Mouse (Mus musculus): ENCODE data around the gene Mrtfb. TPM values are rescaled to one million over a fixed set of nuclear protein-coding genes. Genes with fewer than 3 reads are reported as not detected.

The Mrtfb gene
- polyA plus RNA-seq, 1 experiment: 1.8 TPM

GRCm38 (mm10) chr16:13372899-13373533 is 116.7 kb downstream of the Mrtfb start:
- WGBS: 19% methylated on average over 8 of the region's 8 CpGs
- TF ChIP-seq CTCF (IDR thresholded peaks at IDR 0.05; ENCODE audit: control insufficient read depth, insufficient read depth, low read length): no peak
- no peak for TF ChIP-seq POLR2A (IDR thresholded peaks at IDR 0.05; ENCODE audit: borderline replicate concordance, control insufficient read depth, low read depth, low read length)
- Histone ChIP-seq H3K4me3 (replicated peaks; ENCODE audit: control insufficient read depth, low read depth, low read length) (no peak overlapping the region), H3K27ac (ENCODE audit: control insufficient read depth, insufficient read depth, low read depth, low read length, poor library complexity) (no peak overlapping the region), H3K4me1 (ENCODE audit: control insufficient read depth, insufficient read depth, low read length) (peaks cover 2% of the 10 kb centered on the region; the same call in 1 of the 2 replicates)

- TF ChIP-seq POLR2A (IDR thresholded peaks at IDR 0.05; ENCODE audit: borderline replicate concordance, control insufficient read depth, low read depth, low read length) (no peak), CTCF (IDR thresholded peaks at IDR 0.05; ENCODE audit: control insufficient read depth, insufficient read depth, low read length) (no peak)
- Histone ChIP-seq H3K4me3 (replicated peaks; ENCODE audit: control insufficient read depth, low read depth, low read length) (no peak overlapping the region), H3K27ac (ENCODE audit: control insufficient read depth, insufficient read depth, low read depth, low read length, poor library complexity) (no peak overlapping the region), H3K4me1 (ENCODE audit: control insufficient read depth, insufficient read depth, low read length) (no peaks in the 10 kb centered on the region)
- 72% methylated on average over 7 of the region's 7 CpGs for WGBS
Measured at GRCm38 (mm10) chr16:13376947-13377486, 120.7 kb downstream of the Mrtfb start.

- TF ChIP-seq POLR2A (IDR thresholded peaks at IDR 0.05; ENCODE audit: borderline replicate concordance, control insufficient read depth, low read depth, low read length): no peak
- no peak for TF ChIP-seq CTCF (IDR thresholded peaks at IDR 0.05; ENCODE audit: control insufficient read depth, insufficient read depth, low read length)
- H3K4me1 ChIP-seq (ENCODE audit: control insufficient read depth, insufficient read depth, low read length): no peaks in the 10 kb centered on the region
- H3K27ac ChIP-seq (ENCODE audit: control insufficient read depth, insufficient read depth, low read depth, low read length, poor library complexity): no peak overlapping the region
- no peak overlapping the region for H3K4me3 ChIP-seq (replicated peaks; ENCODE audit: control insufficient read depth, low read depth, low read length)
- WGBS: 85% methylated on average over 5 of the region's 5 CpGs
Measured at GRCm38 (mm10) chr16:13378157-13378556, 121.9 kb downstream of the Mrtfb start.

- WGBS: 71% methylated on average over 2 of the region's 2 CpGs
- Histone ChIP-seq H3K4me1 (ENCODE audit: control insufficient read depth, insufficient read depth, low read length) (no peaks in the 10 kb centered on the region), H3K27ac (ENCODE audit: control insufficient read depth, insufficient read depth, low read depth, low read length, poor library complexity) (no peak overlapping the region), H3K4me3 (replicated peaks; ENCODE audit: control insufficient read depth, low read depth, low read length) (no peak overlapping the region)
- TF ChIP-seq CTCF (IDR thresholded peaks at IDR 0.05; ENCODE audit: control insufficient read depth, insufficient read depth, low read length) (no peak), POLR2A (IDR thresholded peaks at IDR 0.05; ENCODE audit: borderline replicate concordance, control insufficient read depth, low read depth, low read length) (no peak)
Measured at GRCm38 (mm10) chr16:13379865-13380264, 123.6 kb downstream of the Mrtfb start.

- TF ChIP-seq CTCF (IDR thresholded peaks at IDR 0.05; ENCODE audit: control insufficient read depth, insufficient read depth, low read length) (no peak), POLR2A (IDR thresholded peaks at IDR 0.05; ENCODE audit: borderline replicate concordance, control insufficient read depth, low read depth, low read length) (no peak)
- no peak overlapping the region for H3K4me3 ChIP-seq (replicated peaks; ENCODE audit: control insufficient read depth, low read depth, low read length)
- no peak overlapping the region for H3K27ac ChIP-seq (ENCODE audit: control insufficient read depth, insufficient read depth, low read depth, low read length, poor library complexity)
- 87% methylated on average over 2 of the region's 2 CpGs for WGBS
- no peaks in the 10 kb centered on the region for H3K4me1 ChIP-seq (ENCODE audit: control insufficient read depth, insufficient read depth, low read length)
Measured at GRCm38 (mm10) chr16:13381771-13382170, 125.5 kb downstream of the Mrtfb start.

- Histone ChIP-seq H3K27ac (ENCODE audit: control insufficient read depth, insufficient read depth, low read depth, low read length, poor library complexity) (no peak overlapping the region), H3K4me3 (replicated peaks; ENCODE audit: control insufficient read depth, low read depth, low read length) (no peak overlapping the region), H3K4me1 (ENCODE audit: control insufficient read depth, insufficient read depth, low read length) (no peaks in the 10 kb centered on the region)
- WGBS: 82% methylated on average over 4 of the region's 4 CpGs
- no peak for TF ChIP-seq CTCF (IDR thresholded peaks at IDR 0.05; ENCODE audit: control insufficient read depth, insufficient read depth, low read length)
- TF ChIP-seq POLR2A (IDR thresholded peaks at IDR 0.05; ENCODE audit: borderline replicate concordance, control insufficient read depth, low read depth, low read length): no peak
Measured at GRCm38 (mm10) chr16:13387306-13387705, 131.0 kb downstream of the Mrtfb start.

- TF ChIP-seq CTCF (IDR thresholded peaks at IDR 0.05; ENCODE audit: control insufficient read depth, insufficient read depth, low read length) (no peak), POLR2A (IDR thresholded peaks at IDR 0.05; ENCODE audit: borderline replicate concordance, control insufficient read depth, low read depth, low read length) (no peak)
- Histone ChIP-seq H3K27ac (ENCODE audit: control insufficient read depth, insufficient read depth, low read depth, low read length, poor library complexity) (no peak overlapping the region), H3K4me1 (ENCODE audit: control insufficient read depth, insufficient read depth, low read length) (no peaks in the 10 kb centered on the region), H3K4me3 (replicated peaks; ENCODE audit: control insufficient read depth, low read depth, low read length) (no peak overlapping the region)
- WGBS: 67% methylated on average over 2 of the region's 2 CpGs
Measured at GRCm38 (mm10) chr16:13400375-13400774, 144.1 kb downstream of the Mrtfb start.

- H3K27ac ChIP-seq (ENCODE audit: control insufficient read depth, insufficient read depth, low read depth, low read length, poor library complexity): no peak overlapping the region
- TF ChIP-seq POLR2A (IDR thresholded peaks at IDR 0.05; ENCODE audit: borderline replicate concordance, control insufficient read depth, low read depth, low read length): no peak
- TF ChIP-seq CTCF (IDR thresholded peaks at IDR 0.05; ENCODE audit: control insufficient read depth, insufficient read depth, low read length): no peak
- 93% methylated on average over 5 of the region's 5 CpGs for WGBS
- no peak overlapping the region for H3K4me3 ChIP-seq (replicated peaks; ENCODE audit: control insufficient read depth, low read depth, low read length)
- H3K4me1 ChIP-seq (ENCODE audit: control insufficient read depth, insufficient read depth, low read length): no peaks in the 10 kb centered on the region
Measured at GRCm38 (mm10) chr16:13401591-13401990, 145.3 kb downstream of the Mrtfb start.

Measured in bone marrow, adult 2 months (tissue).